Comparison of ENCODE assay signal across 7 mouse cellular contexts in genomic region chr13:69740331-69741285, GRCm38 (mm10). TPM values are rescaled to one million over a fixed set of nuclear protein-coding genes. Genes with fewer than 3 reads are reported as not detected.
DNase-seq lines count a peak whose midpoint lies in the region; ATAC-seq lines count a peak whose summit lies in the region.

No protein-coding gene starts in this region.

- peak overlapping the region; percentile 41; the same call in 1 of the 2 replicates for H3K9ac ChIP-seq in embryonic facial prominence, embryonic 12.5 days
- peak overlapping the region; percentile 75 for H3K9ac ChIP-seq in heart, embryonic 13.5 days
- peak overlapping the region; percentile 15 for H3K9ac ChIP-seq in kidney, embryonic 15.5 days
- H3K9ac ChIP-seq in limb, embryonic 13.5 days = peak overlapping the region; percentile 59
- H3K9ac ChIP-seq in neural tube, embryonic 12.5 days = peak overlapping the region; percentile 63

- ATAC-seq in embryonic facial prominence, embryonic 12.5 days (ENCODE audit: insufficient number of reproducible peaks, insufficient read depth, low FRiP score, low TSS enrichment) = no peak
- ATAC-seq in heart, embryonic 13.5 days (ENCODE audit: extremely low read depth, insufficient number of reproducible peaks, low FRiP score, low TSS enrichment) = no peak
- peak; percentile 30; the same call in 1 of the 2 replicates for ATAC-seq in kidney, embryonic 15.5 days (replicated peaks; ENCODE audit: low FRiP score)
- ATAC-seq in limb, embryonic 13.5 days (ENCODE audit: low FRiP score, low read depth) = peak; percentile 72
- peak; percentile 64 for ATAC-seq in neural tube, embryonic 12.5 days (ENCODE audit: low FRiP score, low read depth)

- peak overlapping the region; percentile 62 for H3K4me3 ChIP-seq in embryonic facial prominence, embryonic 12.5 days
- peak overlapping the region; percentile 73 for H3K4me3 ChIP-seq in heart, embryonic 13.5 days
- peak overlapping the region; percentile 70 for H3K4me3 ChIP-seq in kidney, embryonic 15.5 days (replicated peaks)
- peak overlapping the region; percentile 73 for H3K4me3 ChIP-seq in limb, embryonic 13.5 days
- H3K4me3 ChIP-seq in neural tube, embryonic 12.5 days = peak overlapping the region; percentile 79

- peaks cover 57% of the 10 kb centered on the region for H3K27me3 ChIP-seq in embryonic facial prominence, embryonic 12.5 days
- peaks cover 56% of the 10 kb centered on the region for H3K27me3 ChIP-seq in heart, embryonic 13.5 days (replicated peaks)
- H3K27me3 ChIP-seq in kidney, embryonic 15.5 days = peaks cover 55% of the 10 kb centered on the region
- H3K27me3 ChIP-seq in limb, embryonic 13.5 days = peaks cover 52% of the 10 kb centered on the region
- H3K27me3 ChIP-seq in neural tube, embryonic 12.5 days (replicated peaks) = peaks cover 26% of the 10 kb centered on the region

- peak overlapping the region; percentile 98 for H3K4me2 ChIP-seq in embryonic facial prominence, embryonic 12.5 days (replicated peaks)
- H3K4me2 ChIP-seq in heart, embryonic 13.5 days = peak overlapping the region; percentile 99
- peak overlapping the region; percentile 98 for H3K4me2 ChIP-seq in kidney, embryonic 15.5 days
- peak overlapping the region; percentile 96 for H3K4me2 ChIP-seq in limb, embryonic 13.5 days (replicated peaks)
- peak overlapping the region; percentile 88 for H3K4me2 ChIP-seq in neural tube, embryonic 12.5 days (replicated peaks)

- peak; percentile 86 to 88 for DNase-seq in cerebellum, adult 18-20 months
- DNase-seq in yolk sac, embryonic 10.5 days (ENCODE audit: low spot score) = peak; percentile 26

- H3K9me3 ChIP-seq in embryonic facial prominence, embryonic 12.5 days = no peaks in the 10 kb centered on the region
- H3K9me3 ChIP-seq in heart, embryonic 13.5 days = 0 out of 2 replicates have a peak, but pooled peaks cover 4% of the 10 kb centered on the region
- H3K9me3 ChIP-seq in kidney, embryonic 15.5 days (replicated peaks) = no peaks in the 10 kb centered on the region
- peaks cover 4% of the 10 kb centered on the region; the same call in 1 of the 2 replicates for H3K9me3 ChIP-seq in limb, embryonic 13.5 days
- H3K9me3 ChIP-seq in neural tube, embryonic 12.5 days = no peaks in the 10 kb centered on the region

- H3K36me3 ChIP-seq in embryonic facial prominence, embryonic 12.5 days = no peaks in the 10 kb centered on the region
- no peaks in the 10 kb centered on the region for H3K36me3 ChIP-seq in heart, embryonic 13.5 days
- H3K36me3 ChIP-seq in kidney, embryonic 15.5 days = no peaks in the 10 kb centered on the region
- no peaks in the 10 kb centered on the region for H3K36me3 ChIP-seq in limb, embryonic 13.5 days
- no peaks in the 10 kb centered on the region for H3K36me3 ChIP-seq in neural tube, embryonic 12.5 days

- no peak overlapping the region for H3K27ac ChIP-seq in embryonic facial prominence, embryonic 12.5 days
- H3K27ac ChIP-seq in heart, embryonic 13.5 days (replicated peaks) = no peak overlapping the region
- H3K27ac ChIP-seq in kidney, embryonic 15.5 days = no peak overlapping the region
- H3K27ac ChIP-seq in limb, embryonic 13.5 days = no peak overlapping the region
- H3K27ac ChIP-seq in neural tube, embryonic 12.5 days = no peak overlapping the region

- WGBS in embryonic facial prominence, embryonic 12.5 days = 2% methylated on average over 29 of the region's 29 CpGs
- WGBS in heart, embryonic 13.5 days = 2% methylated on average over 29 of the region's 29 CpGs
- 3% methylated on average over 29 of the region's 29 CpGs for WGBS in kidney, embryonic 15.5 days
- 2% methylated on average over 29 of the region's 29 CpGs for WGBS in limb, embryonic 13.5 days
- 2% methylated on average over 29 of the region's 29 CpGs for WGBS in neural tube, embryonic 12.5 days

- peaks cover 11% of the 10 kb centered on the region for H3K4me1 ChIP-seq in embryonic facial prominence, embryonic 12.5 days
- peaks cover 23% of the 10 kb centered on the region for H3K4me1 ChIP-seq in heart, embryonic 13.5 days
- peaks cover 31% of the 10 kb centered on the region for H3K4me1 ChIP-seq in kidney, embryonic 15.5 days
- H3K4me1 ChIP-seq in limb, embryonic 13.5 days = peaks cover 19% of the 10 kb centered on the region; the same call in 1 of the 2 replicates
- peaks cover 30% of the 10 kb centered on the region for H3K4me1 ChIP-seq in neural tube, embryonic 12.5 days

RNA-seq across cellular contexts. Expression of gene Ube2ql1, which starts 0.9 kb away (rescaled TPM):
- polyA plus RNA-seq in embryonic facial prominence, embryonic 12.5 days (2016; fragmentation: Nextera tagmentation; extraction: Ambion mirVana) = 2.8 and 3.6 TPM in 2 replicates
- polyA plus RNA-seq in heart, embryonic 13.5 days (2015; fragmentation: Nextera tagmentation; extraction: Ambion mirVana) = 0.60 and 0.62 TPM in 2 replicates
- polyA plus RNA-seq in kidney, embryonic 15.5 days (2015; fragmentation: Nextera tagmentation; extraction: Ambion mirVana) = 0.51 and 0.72 TPM in 2 replicates
- polyA plus RNA-seq in limb, embryonic 13.5 days (2015; fragmentation: Nextera tagmentation; extraction: Ambion mirVana) = 4.3 and 4.8 TPM in 2 replicates
- polyA plus RNA-seq in neural tube, embryonic 12.5 days (2016; fragmentation: Nextera tagmentation; extraction: Ambion mirVana) = 31.3 and 34.3 TPM in 2 replicates

Comparison
In these comparisons a context has a peak if more than half of its experiments do, and no peak if none do; other contexts are left out.
1. ATAC-seq: peak in kidney, embryonic 15.5 days (single experiment), limb, embryonic 13.5 days (single experiment) and neural tube, embryonic 12.5 days (single experiment); none in embryonic facial prominence, embryonic 12.5 days (single experiment) and heart, embryonic 13.5 days (single experiment).
2. H3K9ac ChIP-seq: peak in every context shown above with its lines; median percentile 75 in heart, embryonic 13.5 days; 63 in neural tube, embryonic 12.5 days; 59 in limb, embryonic 13.5 days; 41 in embryonic facial prominence, embryonic 12.5 days; 15 in kidney, embryonic 15.5 days.
3. Peak in every context shown above with its lines, with median percentiles within 50 percentile points of each other: H3K4me2 ChIP-seq and H3K4me3 ChIP-seq.